Mouse (Mus musculus) bone marrow, adult 2 months (tissue): ENCODE data around the gene Lgals4. TPM values are rescaled to one million over a fixed set of nuclear protein-coding genes. Genes with fewer than 3 reads are reported as not detected.

Experiments
- H3K27ac ChIP-seq: fragments of 200-500 bp; 2 replicates; pipeline ENCODE4 v1.5.1; 2012; ENCODE audit warnings: low read depth, mild to moderate bottlenecking, control low read depth, inconsistent platforms, low read length; ENCODE audit not compliant: control insufficient read depth, poor library complexity, insufficient read depth
- H3K4me1 ChIP-seq: fragments of 200-500 bp; 2 replicates; pipeline ENCODE4 v1.6.1; 2011; ENCODE audit warnings: low read length; ENCODE audit not compliant: control insufficient read depth, insufficient read depth
- H3K4me3 ChIP-seq: fragments of 200-500 bp; replicated peaks from 2 replicates; pipeline ENCODE3; 2011; ENCODE audit warnings: mild to moderate bottlenecking, low read depth, low read length, control low read depth; ENCODE audit not compliant: control insufficient read depth
- CTCF ChIP-seq: fragments of 200-500 bp; IDR thresholded peaks from 2 replicates; pipeline ENCODE4 v1.5.1; 2011; ENCODE audit warnings: low read length, control low read depth; ENCODE audit not compliant: control insufficient read depth, insufficient read depth
- POLR2A ChIP-seq: fragments of 200-500 bp; IDR thresholded peaks from 2 replicates; pipeline ENCODE4 v1.6.1; 2011; ENCODE audit warnings: low read depth, mild to moderate bottlenecking, control low read depth, low read length, borderline replicate concordance; ENCODE audit not compliant: control insufficient read depth
- WGBS: fragments of 180-500 bp; shearing (Covaris S2); methylation state at CpG from one replicate; pipeline ENCODE4 v1.1.7; 2018; 5-methylcytosine and 5-hydroxymethylcytosine counted together
- polyA plus RNA-seq: library from polyadenylated mRNA; stranded (reverse); fragments of >200 nt; gene quantifications from 2 replicates; pipeline ENCODE4 v1.2.4, GENCODE M21; 2011; ENCODE audit warnings: low replicate concordance; ENCODE audit not compliant: missing spikeins, insufficient read depth, insufficient read length

Gene Lgals4
- polyA plus RNA-seq, 1 experiment, result 67.1 TPM

GRCm38 (mm10) chr7:28811640-28812275, 21.9 kb upstream of the Lgals4 start:
- Histone ChIP-seq H3K27ac (no peak overlapping the region; the same call in 1 of the 2 replicates), H3K4me1 (peaks cover 7% of the 10 kb centered on the region), H3K4me3 (peak overlapping the region; percentile 84)
- TF ChIP-seq CTCF, result no peak
- TF ChIP-seq POLR2A, result no peak
- 3% methylated on average over 7 of the region's 7 CpGs for WGBS

- no peak for TF ChIP-seq POLR2A
- no peak for TF ChIP-seq CTCF
- peaks cover 5% of the 10 kb centered on the region for H3K4me1 ChIP-seq
- no peak overlapping the region for H3K27ac ChIP-seq
- peak overlapping the region; percentile 3 for H3K4me3 ChIP-seq
- WGBS, result 39% methylated on average over 4 of the region's 4 CpGs
Observed at GRCm38 (mm10) chr7:28812436-28812835, 21.2 kb upstream of the Lgals4 start.

- no peak overlapping the region for H3K27ac ChIP-seq
- 66% methylated on average over 5 of the region's 5 CpGs for WGBS
- no peak for TF ChIP-seq CTCF
- TF ChIP-seq POLR2A, result no peak
- peaks cover 3% of the 10 kb centered on the region; the same call in 1 of the 2 replicates for H3K4me1 ChIP-seq
- H3K4me3 ChIP-seq, result no peak overlapping the region
Observed at GRCm38 (mm10) chr7:28812949-28813348, 20.7 kb upstream of the Lgals4 start.

- Histone ChIP-seq H3K4me3 (no peak overlapping the region), H3K4me1 (peaks cover 3% of the 10 kb centered on the region; the same call in 1 of the 2 replicates), H3K27ac (no peak overlapping the region)
- WGBS, result 58% methylated on average over 5 of the region's 5 CpGs
- TF ChIP-seq CTCF, result no peak
- TF ChIP-seq POLR2A, result no peak
Observed at GRCm38 (mm10) chr7:28814306-28815034, 19.2 kb upstream of the Lgals4 start.

GRCm38 (mm10) chr7:28815230-28815629, 18.4 kb upstream of the Lgals4 start:
- no peak overlapping the region for H3K4me3 ChIP-seq
- H3K27ac ChIP-seq, result no peak overlapping the region
- H3K4me1 ChIP-seq, result peaks cover 3% of the 10 kb centered on the region; the same call in 1 of the 2 replicates
- TF ChIP-seq POLR2A, result no peak
- no peak for TF ChIP-seq CTCF
- 92% methylated on average over 9 of the region's 9 CpGs for WGBS

- TF ChIP-seq POLR2A, result peak; percentile 33; the same call in 1 of the 2 replicates
- TF ChIP-seq CTCF, result no peak
- H3K4me3 ChIP-seq, result no peak overlapping the region
- peaks cover 4% of the 10 kb centered on the region; the same call in 1 of the 2 replicates for H3K4me1 ChIP-seq
- H3K27ac ChIP-seq, result no peak overlapping the region
- WGBS, result 66% methylated on average over 9 of the region's 9 CpGs
Observed at GRCm38 (mm10) chr7:28816201-28816600, 17.5 kb upstream of the Lgals4 start.

GRCm38 (mm10) chr7:28816920-28817319, 16.7 kb upstream of the Lgals4 start:
- peaks cover 4% of the 10 kb centered on the region; the same call in 1 of the 2 replicates for H3K4me1 ChIP-seq
- TF ChIP-seq POLR2A, result no peak
- TF ChIP-seq CTCF, result no peak
- WGBS, result 89% methylated on average over 10 of the region's 10 CpGs
- H3K4me3 ChIP-seq, result no peak overlapping the region
- H3K27ac ChIP-seq, result no peak overlapping the region

GRCm38 (mm10) chr7:28817524-28817923, 16.1 kb upstream of the Lgals4 start:
- Histone ChIP-seq H3K4me3 (no peak overlapping the region), H3K27ac (no peak overlapping the region), H3K4me1 (peaks cover 2% of the 10 kb centered on the region; the same call in 1 of the 2 replicates)
- TF ChIP-seq CTCF (no peak), POLR2A (no peak)
- WGBS, result 66% methylated on average over 6 of the region's 6 CpGs
